Mouse (Mus musculus) CH12.LX (cell line): Measurements from ENCODE around the gene Pde1a.

Experiments
- BHLHE40 ChIP-seq: IDR thresholded peaks from 2 replicates; pipeline ENCODE4 v1.6.1; 2011; ENCODE audit warnings: mild to moderate bottlenecking, low read depth, low read length, improper control_type of control experiment
- CHD2 ChIP-seq: IDR thresholded peaks from 2 replicates; pipeline ENCODE4 v1.6.1; 2011; ENCODE audit warnings: low read length, improper control_type of control experiment
- CTCF ChIP-seq, 2 experiments: IDR thresholded peaks in 1 of 2; conservative IDR thresholded peaks in 1 of 2; 2 replicates each; pipeline ENCODE4 v1.5.1; 2011 to 2012; ENCODE audit warnings: low read depth in 2 of 2, low read length in 2 of 2, improper control_type of control experiment in 1 of 2, inconsistent platforms in 1 of 2, mild to moderate bottlenecking in 1 of 2, moderate library complexity in 1 of 2
- EP300 ChIP-seq: IDR thresholded peaks from 2 replicates; pipeline ENCODE4 v1.6.1; 2011; ENCODE audit warnings: low read length, improper control_type of control experiment
- MAFK ChIP-seq: IDR thresholded peaks from 2 replicates; pipeline ENCODE4 v1.6.1; 2011; ENCODE audit warnings: low read length, improper control_type of control experiment; ENCODE audit not compliant: insufficient replicate concordance
- MAZ ChIP-seq: IDR thresholded peaks from 2 replicates; pipeline ENCODE4 v1.6.1; 2012; ENCODE audit warnings: low read depth, mild to moderate bottlenecking, inconsistent platforms, low read length, improper control_type of control experiment, moderate library complexity
- MXI1 ChIP-seq: IDR thresholded peaks from 2 replicates; pipeline ENCODE4 v1.6.1; 2011; ENCODE audit warnings: mild to moderate bottlenecking, low read depth, low read length, improper control_type of control experiment
- POLR2A ChIP-seq: IDR thresholded peaks from 2 replicates; pipeline ENCODE4 v1.6.1; 2011; ENCODE audit warnings: low read depth, mild to moderate bottlenecking, improper control_type of control experiment, low read length
- RAD21 ChIP-seq: IDR thresholded peaks from 2 replicates; pipeline ENCODE4 v1.6.1; 2011; ENCODE audit warnings: low read depth, mild to moderate bottlenecking, low read length, improper control_type of control experiment, moderate library complexity
- SIN3A ChIP-seq: IDR thresholded peaks from 2 replicates; pipeline ENCODE4 v1.6.1; 2012; ENCODE audit warnings: low read length, improper control_type of control experiment, inconsistent platforms
- TCF12 ChIP-seq: IDR thresholded peaks from 2 replicates; pipeline ENCODE4 v1.6.1; 2014; ENCODE audit warnings: low read depth, mild to moderate bottlenecking, inconsistent platforms, low read length, improper control_type of control experiment
- ZMIZ1 ChIP-seq: IDR thresholded peaks from 2 replicates; pipeline ENCODE4 v1.6.1; 2012; ENCODE audit warnings: low read depth, mild to moderate bottlenecking, inconsistent platforms, low read length, improper control_type of control experiment
- ZNF384 ChIP-seq: IDR thresholded peaks from 2 replicates; pipeline ENCODE4 v1.6.1; 2012; ENCODE audit warnings: low read depth, low read length, improper control_type of control experiment, inconsistent platforms

GRCm38 (mm10) chr2:80158196-80158595 lies 28.9 kb upstream of the Pde1a start:
- TF ChIP-seq ZNF384 (no peak), TCF12 (no peak), MAZ (no peak), SIN3A (no peak), RAD21 (no peak), BHLHE40 (no peak), MXI1 (no peak), POLR2A (no peak), MAFK (no peak), CTCF (conservative IDR thresholded peaks at IDR 0.05 in 1 of 2, IDR thresholded peaks at IDR 0.05 in 1 of 2; ENCODE audit: low read depth in 2 of 2, low read length in 2 of 2) (no peak), CHD2 (no peak), EP300 (no peak), ZMIZ1 (no peak)
